Mouse (Mus musculus): ENCODE measurements at regions not wholly inside any gene's neighbourhood (a gene's known extent, or its start where the extent isn't known, plus 50 kb on each side); places are given as distances from the start of the nearest gene placed in this dataset.

- intact Hi-C loops (cut with DNase I) = no loop called here
- DNase-seq = no peak
Measured at GRCm38 (mm10) chr2:131740456-131740855, 119.1 kb downstream of the Erv3 start.

DNA sequence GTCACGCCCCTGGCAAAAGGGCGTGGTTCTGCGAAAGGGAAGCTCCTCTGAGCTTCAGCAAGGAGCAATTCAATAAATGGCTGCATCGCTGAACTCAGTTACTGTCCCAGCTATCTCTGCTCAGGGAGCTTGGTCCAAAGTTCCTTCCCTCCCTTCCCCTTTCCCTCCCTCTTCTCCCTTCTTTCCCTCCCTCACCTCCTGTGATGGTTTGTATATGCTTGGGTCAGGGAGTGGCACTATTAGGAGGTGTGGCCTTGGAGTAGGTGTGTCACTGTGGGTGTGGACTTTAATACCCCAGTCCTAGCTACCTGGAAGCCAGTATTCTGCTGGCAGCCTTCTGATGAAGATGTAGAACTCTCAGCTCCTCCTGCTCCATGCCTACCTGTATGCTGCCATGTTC is 120.5 kb downstream of the Erv3 start:
- DNase-seq = no peak
- intact Hi-C loops (cut with DNase I) = no loop called here

GRCm38 (mm10) chr2:131734740-131735378 is 124.7 kb downstream of the Erv3 start:
- intact Hi-C loops (cut with DNase I) = no loop called here
- DNase-seq = peak; percentile 14 to 15

- intact Hi-C loops (cut with DNase I) = no loop called here
- no peak for DNase-seq
Measured at GRCm38 (mm10) chr2:131726533-131726932, 133.0 kb downstream of the Erv3 start.

GRCm38 (mm10) chr2:131721631-131722545 is 137.7 kb downstream of the Erv3 start:
- intact Hi-C loops (cut with DNase I) = no loop called here

GRCm38 (mm10) chr2:131717561-131717960 is 142.0 kb downstream of the Erv3 start:
- DNase-seq = peak in 1 of 2 experiments; percentile 11

More at GRCm38 (mm10) chr2:131721631-131722545, 137.7 kb downstream of the Erv3 start:
- no peak for DNase-seq

GRCm38 (mm10) chr2:131716841-131717240 is 142.7 kb downstream of the Erv3 start:
- no peak for DNase-seq

More at GRCm38 (mm10) chr2:131717561-131717960, 142.0 kb downstream of the Erv3 start:
- intact Hi-C loops (cut with DNase I) = no loop called here

DNA sequence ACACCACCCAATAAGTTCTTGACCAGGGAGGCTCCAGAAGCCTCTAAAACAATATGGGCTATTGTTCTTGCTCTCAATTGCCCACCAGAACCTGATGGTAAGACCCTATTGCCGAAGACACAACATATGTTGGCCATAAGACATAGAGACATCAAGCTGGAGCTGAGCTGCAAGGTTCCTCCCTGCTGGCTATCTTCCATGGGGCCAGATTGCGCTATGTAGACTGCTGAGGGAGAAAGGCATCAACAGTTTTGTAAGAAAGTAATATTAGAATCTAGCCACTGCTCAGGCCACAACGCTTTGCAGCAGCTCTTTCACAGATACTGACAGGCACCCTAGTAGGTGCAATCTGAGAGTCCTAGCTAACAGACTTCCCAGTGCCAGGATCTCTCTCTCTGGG is 144.2 kb downstream of the Erv3 start:
- no peak for DNase-seq
- intact Hi-C loops (cut with DNase I) = no loop called here

More at GRCm38 (mm10) chr2:131716841-131717240, 142.7 kb downstream of the Erv3 start:
- intact Hi-C loops (cut with DNase I) = no loop called here

DNA sequence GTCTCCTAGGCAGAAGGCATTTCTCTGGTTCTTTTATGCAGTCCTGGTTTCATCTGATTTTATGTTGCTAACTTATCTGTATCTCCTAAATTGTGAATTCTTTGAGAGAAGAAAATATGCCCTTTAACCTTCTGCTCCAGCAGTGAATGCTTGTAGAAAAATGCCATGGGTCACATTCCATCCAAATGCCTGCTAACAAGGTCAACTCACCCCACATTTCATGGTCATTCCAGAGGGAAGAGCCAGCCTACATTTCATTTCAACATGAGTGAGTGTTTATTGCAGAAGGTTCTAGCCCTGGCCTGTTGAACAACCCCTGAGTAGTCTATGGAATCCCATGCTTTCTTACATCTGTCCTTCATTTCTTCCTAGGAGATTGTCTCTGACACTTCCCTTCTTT is 147.7 kb downstream of the Erv3 start:
- intact Hi-C loops (cut with DNase I) = no loop called here
- DNase-seq = no peak

GRCm38 (mm10) chr2:131706565-131706964 is 144.5 kb upstream of the Adra1d start:
- DNase-seq = no peak
- intact Hi-C loops (cut with DNase I) = no loop called here

DNA sequence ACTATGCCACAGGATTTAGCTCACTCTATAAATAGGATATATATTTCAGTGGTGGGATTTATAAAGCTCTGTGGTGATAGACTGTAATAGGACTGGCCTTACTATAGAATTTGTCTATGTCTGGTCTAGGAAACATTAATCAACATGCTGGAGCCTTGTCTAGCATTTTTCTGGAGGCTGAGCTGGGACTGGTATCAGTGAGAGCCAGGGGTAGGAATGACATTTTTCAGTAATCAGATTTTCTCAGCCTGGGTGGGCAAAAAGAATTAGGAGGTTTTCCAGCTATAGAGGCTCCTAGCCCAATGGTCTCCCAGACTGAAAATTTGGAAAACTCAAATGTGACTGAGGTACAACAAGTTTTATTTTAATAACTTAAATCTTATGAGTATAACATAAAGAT is 142.3 kb upstream of the Adra1d start:
- no peak for DNase-seq
- intact Hi-C loops (cut with DNase I) = no loop called here

GRCm38 (mm10) chr2:131702146-131702545 is 140.1 kb upstream of the Adra1d start:
- DNase-seq = no peak
- intact Hi-C loops (cut with DNase I) = no loop called here

DNA sequence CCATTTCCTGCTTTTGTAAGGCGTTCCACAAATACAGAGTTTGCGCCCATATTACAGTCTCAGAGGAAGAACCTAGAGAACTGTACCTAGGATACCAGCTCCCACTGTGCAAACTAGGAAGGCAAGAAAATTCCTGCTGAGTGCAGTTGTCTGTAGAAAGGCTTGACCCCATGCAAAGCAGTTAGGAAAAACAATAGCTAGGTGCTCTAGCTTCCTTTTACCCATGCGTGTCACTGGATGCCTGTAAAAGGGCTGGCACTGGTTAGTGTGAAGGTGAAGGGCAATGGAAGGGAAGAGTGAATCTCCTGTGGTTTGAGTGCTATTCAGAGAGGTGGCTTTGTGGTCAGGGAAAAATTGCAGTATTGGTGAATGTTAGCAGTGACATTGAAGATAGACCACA is 137.7 kb upstream of the Adra1d start:
- DNase-seq = no peak
- intact Hi-C loops (cut with DNase I) = no loop called here

GRCm38 (mm10) chr2:131698008-131698965 is 136.2 kb upstream of the Adra1d start:
- intact Hi-C loops (cut with DNase I) = no loop called here
- no peak for DNase-seq

DNA sequence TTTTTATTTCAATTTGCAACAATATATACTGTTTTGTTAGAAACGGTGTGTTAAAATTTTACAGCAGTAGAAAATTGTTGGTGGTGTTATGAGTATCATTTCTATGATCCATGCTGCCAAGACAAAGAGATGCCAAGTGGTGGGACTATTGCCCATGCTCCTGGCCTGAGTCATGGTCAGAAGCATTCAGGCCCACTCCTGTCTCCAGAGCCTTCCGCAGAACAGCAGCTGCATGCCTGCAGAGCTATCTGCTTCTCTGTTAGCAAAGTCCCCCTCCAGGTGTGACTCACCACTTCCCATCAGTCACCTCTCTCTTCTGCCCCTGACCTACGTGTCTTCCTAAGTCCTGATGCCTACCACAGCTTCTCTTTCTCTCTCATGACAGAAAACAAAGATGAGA is 134.2 kb upstream of the Adra1d start:
- intact Hi-C loops (cut with DNase I) = no loop called here
- DNase-seq = no peak

- no peak for DNase-seq
Measured at GRCm38 (mm10) chr2:131689996-131690395, 127.9 kb upstream of the Adra1d start.

GRCm38 (mm10) chr2:131688282-131688681 is 126.2 kb upstream of the Adra1d start:
- no peak for DNase-seq
- intact Hi-C loops (cut with DNase I) = no loop called here

More at GRCm38 (mm10) chr2:131689996-131690395, 127.9 kb upstream of the Adra1d start:
- intact Hi-C loops (cut with DNase I) = no loop called here

GRCm38 (mm10) chr2:131687449-131687848 is 125.4 kb upstream of the Adra1d start:
- intact Hi-C loops (cut with DNase I) = no loop called here

GRCm38 (mm10) chr2:131686748-131687147 is 124.7 kb upstream of the Adra1d start:
- DNase-seq = peak; percentile 68
- intact Hi-C loops (cut with DNase I) = no loop called here

More at GRCm38 (mm10) chr2:131687449-131687848, 125.4 kb upstream of the Adra1d start:
- no peak for DNase-seq

DNA sequence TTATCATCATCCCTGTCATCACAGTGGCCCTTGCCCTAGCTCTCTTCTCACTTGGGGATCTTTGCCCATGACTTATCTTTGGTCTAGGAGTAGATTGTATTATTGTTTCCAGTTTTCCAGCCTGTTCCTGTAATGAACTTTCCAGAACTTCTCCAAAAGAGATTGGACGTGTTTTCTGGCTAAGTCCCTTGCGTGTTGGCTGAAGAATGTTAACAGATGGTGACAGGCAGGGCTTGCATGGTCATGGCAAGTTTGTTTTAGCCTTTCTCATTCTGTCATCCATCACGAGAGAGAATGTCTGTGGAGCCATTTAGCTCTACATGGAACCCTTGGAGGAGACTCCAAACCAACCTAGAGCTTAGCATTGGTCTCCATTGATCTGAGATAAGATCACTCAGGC is 123.2 kb upstream of the Adra1d start:
- peak in 1 of 2 experiments; percentile 42 for DNase-seq
- intact Hi-C loops (cut with DNase I) = no loop called here

- no peak for DNase-seq
- intact Hi-C loops (cut with DNase I) = no loop called here
Measured at GRCm38 (mm10) chr2:131683734-131684133, 121.7 kb upstream of the Adra1d start.

Data from heart, postnatal 10 days (tissue).